Mouse (Mus musculus) T-cell, adult 66 days (primary cell): Measurements from ENCODE around the gene Gm10717. TPM values are rescaled to one million over a fixed set of nuclear protein-coding genes. Genes with fewer than 3 reads are reported as not detected.

ENCODE experiments used
- total RNA-seq, 2 experiments: library from RNA; stranded (reverse); gene quantifications; 3 replicates in 1 of 2; 4 replicates in 1 of 2; pipeline ENCODE4 v1.2.4; 2023

Gm10717 gene
- total RNA-seq, result 1 to 10 TPM; 1.9 to 3.1 TPM

DNA sequence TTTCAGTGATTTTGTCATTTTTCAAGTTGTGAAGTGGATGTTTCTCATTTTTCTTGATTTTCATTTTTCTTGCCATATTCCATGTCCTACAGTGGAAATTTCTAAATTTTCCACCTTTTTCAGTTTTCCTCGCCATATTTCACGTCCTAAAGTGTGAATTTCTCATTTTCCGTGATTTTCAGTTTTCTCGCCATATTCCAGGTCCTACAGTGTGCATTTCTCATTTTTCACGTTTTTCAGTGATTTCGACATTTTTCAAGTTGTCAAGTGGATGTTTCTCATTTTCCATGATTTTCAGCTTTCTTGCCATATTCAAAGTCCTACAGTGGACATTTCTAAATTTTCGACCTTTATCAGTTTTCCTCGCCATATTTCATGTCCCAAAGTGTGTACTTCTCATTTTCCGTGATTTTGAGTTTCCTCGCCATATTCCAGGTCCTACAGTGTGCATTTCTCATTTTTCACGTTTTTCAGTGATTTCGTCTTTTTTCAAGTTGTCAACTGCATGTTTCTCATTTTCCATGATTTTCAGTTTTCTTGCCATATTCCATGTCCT is at the start of gene Gm10717:
Gm10717 (plus strand) TSS at position 506 of the 556 bp plus-strand sequence.

GRCm38 (mm10) chr9:3000445-3000972 is 24.7 kb upstream of the Gm10717 start, which contains the start of gene Gm10722:
Gene Gm10722, plus strand, starts transcription at chr9:3000922.

DNA sequence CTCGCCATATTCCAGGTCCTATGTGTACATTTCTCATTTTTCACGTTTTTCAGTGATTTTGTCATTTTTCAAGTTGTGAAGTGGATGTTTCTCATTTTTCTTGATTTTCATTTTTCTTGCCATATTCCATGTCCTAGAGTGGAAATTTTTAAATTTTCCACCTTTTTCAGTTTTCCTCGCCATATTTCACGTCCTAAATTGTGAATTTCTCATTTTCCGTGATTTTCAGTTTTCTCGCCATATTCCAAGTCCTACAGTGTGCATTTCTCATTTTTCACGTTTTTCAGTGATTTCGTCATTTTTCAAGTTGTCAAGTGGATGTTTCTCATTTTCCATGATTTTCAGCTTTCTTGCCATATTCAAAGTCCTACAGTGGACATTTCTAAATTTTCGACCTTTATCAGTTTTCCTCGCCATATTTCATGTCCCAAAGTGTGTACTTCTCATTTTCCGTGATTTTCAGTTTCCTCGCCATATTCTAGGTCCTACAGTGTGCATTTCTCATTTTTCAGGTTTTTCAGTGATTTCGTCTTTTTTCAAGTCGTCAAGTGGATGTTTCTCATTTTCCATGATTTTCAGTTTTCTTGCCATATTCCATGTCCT is 22.3 kb upstream of the Gm10717 start, which contains the start of gene Gm11168:
Gm11168 (plus strand) TSS at position 553 of the 603 bp plus-strand sequence.

DNA sequence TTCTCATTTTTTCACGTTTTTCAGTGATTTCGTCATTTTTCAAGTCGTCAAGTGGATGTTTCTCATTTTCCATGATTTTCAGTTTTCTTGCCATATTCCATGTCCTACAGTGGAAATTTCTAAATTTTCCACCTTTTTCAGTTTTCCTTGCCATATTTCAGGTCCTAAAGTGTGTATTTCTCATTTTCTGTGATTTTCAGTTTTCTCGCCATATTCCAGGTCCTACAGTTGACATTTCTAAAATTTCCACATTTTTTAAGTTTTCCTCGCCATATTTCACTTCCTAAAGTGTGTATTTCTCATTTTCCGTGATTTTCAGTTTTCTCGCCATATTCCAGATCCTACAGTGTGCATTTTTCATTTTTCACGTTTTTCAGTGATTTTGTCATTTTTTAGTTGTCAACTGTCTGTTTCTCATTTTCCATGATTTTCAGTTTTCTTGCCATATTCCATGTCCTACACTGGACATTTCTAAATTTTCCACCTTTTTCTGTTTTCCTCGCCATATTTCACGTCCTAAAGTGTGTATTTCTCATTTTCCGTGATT is 12.4 kb upstream of the Gm10717 start, which contains the start of gene Gm10721:
Gm10721 (plus strand) TSS at position 408 of the 547 bp plus-strand sequence.

DNA sequence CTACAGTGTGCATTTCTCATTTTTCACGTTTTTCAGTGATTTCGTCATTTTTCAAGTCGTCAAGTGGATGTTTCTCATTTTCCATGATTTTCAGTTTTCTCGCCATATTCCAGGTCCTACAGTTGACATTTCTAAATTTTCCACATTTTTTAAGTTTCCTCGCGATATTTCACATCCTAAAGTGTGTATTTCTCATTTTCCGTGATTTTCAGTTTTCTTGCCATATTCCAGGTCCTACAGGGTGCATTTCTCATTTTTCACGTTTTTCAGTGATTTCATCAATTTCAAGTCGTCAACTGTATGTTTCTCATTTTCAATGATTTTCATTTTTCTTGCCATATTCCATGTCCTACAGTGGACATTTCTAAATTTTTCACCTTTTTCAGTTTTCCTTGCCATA is 9.9 kb upstream of the Gm10717 start, which contains the start of gene Gm10720:
Gm10720 (plus strand) TSS at position 301 of the 400 bp plus-strand sequence.

DNA sequence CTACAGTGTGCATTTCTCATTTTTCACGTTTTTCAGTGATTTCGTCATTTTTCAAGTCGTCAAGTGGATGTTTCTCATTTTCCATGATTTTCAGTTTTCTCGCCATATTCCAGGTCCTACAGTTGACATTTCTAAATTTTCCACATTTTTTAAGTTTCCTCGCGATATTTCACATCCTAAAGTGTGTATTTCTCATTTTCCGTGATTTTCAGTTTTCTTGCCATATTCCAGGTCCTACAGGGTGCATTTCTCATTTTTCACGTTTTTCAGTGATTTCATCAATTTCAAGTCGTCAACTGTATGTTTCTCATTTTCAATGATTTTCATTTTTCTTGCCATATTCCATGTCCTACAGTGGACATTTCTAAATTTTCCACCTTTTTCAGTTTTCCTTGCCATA is 8.1 kb upstream of the Gm10717 start, which contains the start of gene Gm10719:
Gm10719 (plus strand) TSS at position 301 of the 400 bp plus-strand sequence.

GRCm38 (mm10) chr9:3023312-3023984 is 1.8 kb upstream of the Gm10717 start, which contains the start of gene Gm10718:
Gene Gm10718, plus strand, starts transcription at chr9:3023547.

DNA sequence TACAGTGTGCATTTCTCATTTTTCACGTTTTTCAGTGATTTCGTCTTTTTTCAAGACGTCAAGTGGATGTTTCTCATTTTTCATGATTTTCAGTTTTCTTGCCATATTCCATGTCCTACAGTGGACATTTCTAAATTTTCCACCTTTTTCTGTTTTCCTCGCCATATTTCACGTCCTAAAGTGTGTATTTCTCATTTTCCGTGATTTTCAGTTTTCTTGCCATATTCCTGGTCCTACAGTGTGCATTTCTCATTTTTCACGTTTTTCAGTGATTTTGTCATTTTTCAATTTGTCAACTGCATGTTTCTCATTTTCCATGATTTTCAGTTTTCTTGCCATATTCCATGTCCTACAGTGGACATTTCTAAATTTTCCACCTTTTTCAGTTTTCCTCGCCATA is 9.1 kb downstream of the Gm10717 start, which contains the start of gene Gm17535:
Gm17535 (plus strand) TSS at position 301 of the 400 bp plus-strand sequence.

GRCm38 (mm10) chr9:3036577-3036976 is 11.4 kb downstream of the Gm10717 start, which contains the start of gene Gm10715:
Gene Gm10715, plus strand, starts transcription at chr9:3036877.

Other genes with a start within 250 kb of the Gm10717 start
- 1 to 10 TPM in 1 of 2 experiments, not detected in 1; 1.8 TPM for gene Gm10722, start 24.5 kb upstream of the Gm10717 start, total RNA-seq
- not detected for gene Gm11168, start 22.1 kb upstream of the Gm10717 start, total RNA-seq
- gene Gm10721, start 12.3 kb upstream of the Gm10717 start, total RNA-seq, result 1 to 10 TPM; 3.4 to 4.6 TPM
- gene Gm10720, start 9.8 kb upstream of the Gm10717 start, total RNA-seq, result not detected
- 1 to 10 TPM; 5.9 to 9.8 TPM for gene Gm10719, start 8.0 kb upstream of the Gm10717 start, total RNA-seq
- gene Gm10718, start 1.9 kb upstream of the Gm10717 start, total RNA-seq, result 10 to 100 TPM in 1 of 2 experiments, 1 to 10 TPM in 1; 6.6 to 11.2 TPM
- not detected for gene Gm17535, start 9.2 kb downstream of the Gm10717 start, total RNA-seq
- gene Gm10715, start 11.5 kb downstream of the Gm10717 start, total RNA-seq, result not detected